Mouse (Mus musculus): ENCODE measurements around the gene Lmntd1.
A peak's percentile ranks its signal among the peaks of the same experiment; 100 is the strongest.

The Lmntd1 gene

DNA sequence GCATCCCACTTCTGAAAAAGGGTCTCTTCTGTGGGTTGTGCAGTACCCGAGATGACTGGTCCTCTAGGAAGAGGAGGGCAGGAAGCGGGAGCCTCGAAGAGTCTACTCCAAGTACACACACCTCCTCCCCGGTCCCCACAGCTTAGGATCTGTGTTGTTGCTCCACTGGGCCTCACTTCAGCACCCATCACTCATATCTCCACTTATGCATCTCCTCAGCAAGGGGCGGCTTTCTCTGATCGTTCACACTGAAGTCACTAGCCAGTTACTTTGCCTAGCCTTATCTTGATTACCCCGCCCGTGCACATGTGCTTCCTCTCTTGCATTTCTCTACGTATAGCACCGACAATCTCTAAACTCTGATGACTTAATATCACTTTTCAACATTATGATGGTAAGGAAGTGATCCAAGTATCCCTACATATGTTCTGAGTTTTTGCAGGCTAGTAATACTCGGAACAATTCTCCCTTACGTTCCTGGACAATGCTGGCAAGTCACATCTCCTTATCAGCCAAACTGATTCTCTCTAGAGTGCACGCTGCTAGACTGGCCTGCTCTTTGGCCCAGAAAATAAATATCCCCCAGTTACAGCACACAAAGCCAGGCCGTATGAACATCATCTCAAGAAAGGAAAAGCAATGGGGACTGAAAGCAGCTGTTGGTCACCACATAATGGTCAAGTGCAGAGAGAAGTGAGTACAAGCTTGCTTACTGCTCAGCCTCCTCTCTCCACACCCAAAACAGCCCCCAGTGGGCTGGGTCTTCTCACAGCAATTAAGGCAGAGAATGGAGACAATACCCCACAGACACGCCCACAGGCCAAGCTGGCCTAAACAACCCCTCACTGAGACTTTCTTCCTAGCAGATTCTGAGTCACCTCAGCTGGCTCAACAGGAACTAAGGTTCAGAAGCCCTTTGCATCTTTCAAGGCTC lies 56.8 kb downstream of the Lmntd1 start:
- no peak for DNase-seq (ENCODE audit: low read depth)

DNA sequence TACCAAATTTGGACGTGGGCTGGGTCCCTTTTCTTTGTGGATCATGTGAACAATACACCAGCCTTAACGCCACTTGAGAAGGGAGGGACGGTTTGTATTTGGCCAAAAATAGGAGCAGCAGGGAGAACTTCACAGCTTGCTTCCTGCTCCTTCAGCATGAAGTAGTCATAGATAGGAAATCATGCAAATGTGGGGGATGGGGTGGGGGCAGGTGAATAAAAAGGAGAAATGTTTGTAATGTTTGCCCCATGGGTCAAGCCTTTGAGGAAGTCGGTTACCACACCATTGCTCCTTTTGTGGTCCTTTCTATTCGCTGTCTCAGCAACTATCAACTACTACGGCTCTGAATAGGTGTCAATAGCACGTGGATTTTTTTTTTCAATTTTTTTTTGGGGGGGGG lies 60.9 kb downstream of the Lmntd1 start:
- DNase-seq (ENCODE audit: low read depth): no peak

DNA sequence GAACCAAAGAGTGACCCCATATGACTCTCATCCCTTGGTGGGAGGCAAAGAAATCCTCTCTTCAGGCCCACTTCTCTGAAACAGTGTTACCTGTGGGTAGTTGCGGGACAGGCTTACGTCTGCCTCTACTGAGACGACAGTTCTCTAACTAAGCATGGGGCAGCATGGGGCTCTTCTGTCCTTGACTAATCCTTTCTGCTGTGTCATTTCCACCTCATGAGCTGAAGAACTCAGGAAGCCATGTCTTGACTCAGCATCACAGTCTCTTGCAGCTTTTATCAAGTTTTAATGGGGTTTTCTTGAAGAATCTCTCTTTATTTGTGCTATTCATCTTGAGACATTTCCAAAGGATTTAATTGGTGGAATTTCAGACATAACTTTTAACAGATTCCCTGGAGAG lies 61.3 kb downstream of the Lmntd1 start:
- DNase-seq (ENCODE audit: low read depth): no peak

DNA sequence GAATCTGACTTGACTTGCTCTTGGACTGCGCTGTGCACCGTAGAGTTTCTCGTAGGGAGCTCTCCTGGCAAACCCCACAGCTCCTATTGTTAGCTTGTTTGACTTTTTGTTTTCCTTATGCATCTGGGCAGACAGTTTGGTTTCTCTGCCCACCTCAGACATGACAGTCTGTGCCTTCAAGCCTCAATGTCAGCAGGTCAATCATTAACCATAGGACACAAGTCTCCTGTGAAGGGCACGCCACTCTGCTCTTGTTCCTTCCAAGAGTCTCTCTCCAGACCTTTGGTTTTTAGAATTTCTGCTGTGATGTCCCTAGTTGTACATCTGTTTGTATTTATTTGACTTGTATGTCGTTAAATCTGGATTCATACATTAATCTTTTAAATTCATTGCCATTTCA lies 63.1 kb downstream of the Lmntd1 start:
- DNase-seq (ENCODE audit: low read depth): no peak

DNA sequence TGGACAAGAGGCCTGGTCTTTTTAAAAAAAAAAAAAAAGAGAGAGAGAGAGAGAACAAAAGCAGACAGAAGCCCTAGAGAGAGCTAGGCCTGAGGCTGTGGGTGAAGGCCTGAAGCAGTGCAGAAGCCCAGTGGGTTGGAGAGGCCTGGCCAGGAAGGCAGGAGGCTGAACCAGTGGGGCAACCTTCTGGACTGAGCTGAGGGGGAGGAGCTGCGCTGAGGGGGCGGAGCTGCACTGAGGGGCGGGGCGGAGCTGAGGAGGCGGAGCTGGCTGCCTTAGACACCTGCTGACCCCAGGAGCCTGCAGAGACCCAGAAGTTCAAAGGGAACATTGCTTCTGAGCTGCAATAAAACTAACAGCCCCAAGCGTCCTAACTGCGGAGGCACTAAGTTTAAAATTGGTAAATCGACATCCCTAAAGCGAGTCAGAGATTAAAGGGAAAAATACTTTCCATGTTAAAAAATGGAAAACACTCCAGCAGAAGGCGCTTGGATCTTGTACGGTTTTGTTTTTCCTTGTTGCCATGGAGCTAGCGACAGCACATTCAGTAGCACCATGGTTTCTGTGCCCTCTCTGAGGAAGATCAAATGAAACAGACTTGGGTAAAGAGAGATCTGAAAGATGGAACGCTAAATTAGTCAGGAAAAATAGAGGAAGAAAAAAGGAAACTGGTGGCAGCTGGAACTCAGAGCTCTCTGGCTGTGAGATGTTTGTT lies 68.0 kb downstream of the Lmntd1 start:
- no peak for DNase-seq (ENCODE audit: low read depth)

DNA sequence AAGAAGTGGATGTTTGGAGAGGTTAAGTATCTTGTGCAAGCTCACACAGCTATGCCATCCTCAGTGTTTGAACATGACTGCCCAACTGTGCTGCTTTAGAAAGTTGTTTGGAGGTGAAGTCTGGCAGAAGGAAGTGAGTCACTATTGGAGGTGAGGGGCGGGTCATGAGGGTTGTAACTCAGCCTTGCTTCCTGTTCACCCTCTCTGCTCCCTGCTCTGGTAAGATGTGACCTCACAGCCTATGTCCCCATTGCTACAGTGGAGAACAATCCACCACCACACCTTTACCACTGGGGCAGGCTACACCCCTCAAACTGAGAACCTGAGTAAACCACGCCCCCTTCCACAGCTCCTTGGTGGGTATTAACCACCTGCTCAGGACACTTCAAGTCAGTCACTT lies 69.3 kb downstream of the Lmntd1 start:
- no peak for DNase-seq (ENCODE audit: low read depth)

DNA sequence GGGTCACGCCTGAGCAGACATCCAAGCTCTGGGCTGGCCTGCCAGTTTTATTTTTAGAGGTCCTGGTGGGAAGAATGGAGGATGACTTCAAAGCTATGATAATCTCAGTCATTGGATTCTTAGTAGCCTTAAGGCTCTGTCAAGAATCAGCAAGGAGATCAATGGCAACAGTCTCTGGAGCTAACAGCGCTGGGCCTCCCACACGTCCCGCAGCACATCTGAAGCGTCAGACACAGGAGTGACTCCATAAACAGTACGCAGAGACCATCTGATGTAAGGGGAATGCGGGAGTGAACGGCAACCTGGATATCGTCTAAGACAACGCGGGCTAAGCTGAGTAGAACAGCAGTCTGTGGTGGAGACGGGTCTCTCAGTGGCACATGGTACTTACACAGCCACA lies 69.8 kb downstream of the Lmntd1 start:
- DNase-seq (ENCODE audit: low read depth): no peak

DNA sequence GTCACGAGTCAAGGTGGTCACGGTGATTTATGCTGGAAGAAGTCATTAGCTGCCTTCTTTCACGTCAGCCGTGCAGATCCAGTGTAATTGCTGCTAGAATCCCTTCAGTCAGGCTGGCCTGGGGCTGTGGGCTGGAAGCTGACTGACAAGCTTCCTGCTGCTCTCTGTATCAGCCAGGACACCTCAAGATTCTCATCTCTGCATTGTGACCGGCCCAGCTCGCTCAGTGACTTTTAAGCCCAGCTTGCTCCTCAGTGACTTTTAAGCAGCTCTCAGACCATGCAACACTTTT lies 74.6 kb downstream of the Lmntd1 start:
- DNase-seq (ENCODE audit: low read depth): no peak

DNA sequence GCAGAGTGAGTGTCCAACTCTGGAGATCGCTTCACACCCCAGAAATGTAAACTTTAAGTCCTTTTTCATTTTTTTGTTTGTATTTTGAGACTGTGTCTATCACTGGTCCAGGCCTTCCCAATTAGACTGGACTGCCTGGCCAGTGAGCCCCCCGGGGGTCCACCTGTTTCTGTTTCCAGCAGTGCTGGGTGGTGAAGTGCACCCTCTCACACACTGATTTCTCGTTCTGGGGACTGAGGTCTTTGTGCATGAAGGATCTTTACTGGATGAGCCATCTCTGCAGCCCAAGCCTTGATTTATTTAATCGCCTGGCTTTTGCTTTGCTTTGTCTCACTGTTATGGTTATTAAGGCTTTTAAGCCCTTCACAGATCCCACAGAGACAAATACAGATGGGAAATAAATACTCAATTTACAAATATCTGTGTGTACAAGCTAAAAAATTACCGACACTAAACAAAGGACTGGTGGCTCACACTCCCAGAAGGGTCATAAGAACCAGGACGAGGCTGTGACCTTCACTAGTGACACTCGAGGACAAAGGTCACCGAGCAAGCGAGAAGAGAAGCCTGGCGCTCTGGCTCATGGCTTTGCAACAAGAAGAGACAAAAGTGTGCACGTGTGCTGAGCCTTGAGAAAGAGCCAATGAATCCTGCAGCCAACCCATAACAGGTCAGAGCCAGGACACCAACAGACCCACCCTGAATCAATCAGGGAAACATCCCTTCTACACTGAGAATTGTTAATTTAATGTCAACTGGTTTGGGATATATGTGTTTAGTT lies 75.1 kb downstream of the Lmntd1 start:
- no peak for DNase-seq (ENCODE audit: low read depth)

DNA sequence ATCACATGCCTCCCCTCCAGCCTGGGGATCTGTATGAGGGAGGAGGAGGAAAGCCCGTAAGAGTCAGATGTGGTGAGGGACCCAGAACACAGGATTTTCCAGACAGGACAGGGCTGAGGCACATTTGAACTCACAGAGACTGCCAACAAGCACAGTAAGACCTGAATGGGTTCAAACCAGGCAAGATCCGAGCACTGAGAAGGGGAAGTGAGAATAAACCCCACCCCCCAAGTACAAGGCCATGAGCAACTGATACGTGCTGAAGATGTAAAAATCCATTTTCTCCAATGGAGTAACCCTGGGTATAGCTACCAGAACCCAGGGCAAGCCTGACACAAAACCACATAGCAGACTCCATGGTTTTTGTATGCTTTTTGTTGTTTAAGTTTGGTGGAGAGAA lies 83.7 kb downstream of the Lmntd1 start:
- DNase-seq (ENCODE audit: low read depth): no peak

DNA sequence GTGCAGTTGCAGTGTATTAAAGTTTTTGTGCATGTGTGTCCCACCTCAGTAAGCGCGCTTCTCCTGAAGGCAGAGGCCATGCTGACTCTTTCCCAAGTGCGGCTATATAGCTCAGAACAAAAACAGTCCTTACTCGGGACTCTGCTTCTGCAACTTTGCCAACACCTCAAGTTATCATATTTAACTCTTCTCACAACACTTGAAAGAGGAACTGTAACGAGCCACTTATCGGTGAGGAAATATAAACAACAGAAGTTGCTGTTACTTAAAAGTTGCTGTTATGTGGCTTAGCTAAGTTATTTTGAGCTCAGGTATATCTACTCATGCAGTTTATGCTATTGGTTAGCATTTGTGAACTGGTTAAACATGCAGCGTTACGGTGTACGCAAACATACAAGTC lies 90.8 kb downstream of the Lmntd1 start:
- no peak for DNase-seq (ENCODE audit: low read depth)

DNA sequence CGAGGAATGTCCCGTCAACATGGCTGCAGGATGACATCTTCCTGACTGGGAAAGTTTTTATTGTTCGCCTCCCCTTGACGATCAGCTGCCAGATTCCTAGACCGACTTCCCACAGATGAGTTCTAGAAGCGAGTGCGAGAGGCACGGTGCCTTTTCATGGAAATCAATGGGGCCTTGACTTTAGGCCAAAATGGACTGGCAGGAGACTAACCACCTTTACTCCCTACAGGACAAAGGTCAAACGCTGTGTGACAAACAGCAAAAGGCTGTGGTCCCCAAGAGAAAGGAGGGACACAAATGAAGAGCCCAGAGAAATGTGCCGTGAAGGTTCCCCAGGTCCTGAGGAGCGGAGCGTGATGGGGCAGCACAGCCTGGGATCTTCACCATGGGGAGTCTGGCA lies 91.5 kb downstream of the Lmntd1 start:
- DNase-seq (ENCODE audit: low read depth): peak; percentile 20

DNA sequence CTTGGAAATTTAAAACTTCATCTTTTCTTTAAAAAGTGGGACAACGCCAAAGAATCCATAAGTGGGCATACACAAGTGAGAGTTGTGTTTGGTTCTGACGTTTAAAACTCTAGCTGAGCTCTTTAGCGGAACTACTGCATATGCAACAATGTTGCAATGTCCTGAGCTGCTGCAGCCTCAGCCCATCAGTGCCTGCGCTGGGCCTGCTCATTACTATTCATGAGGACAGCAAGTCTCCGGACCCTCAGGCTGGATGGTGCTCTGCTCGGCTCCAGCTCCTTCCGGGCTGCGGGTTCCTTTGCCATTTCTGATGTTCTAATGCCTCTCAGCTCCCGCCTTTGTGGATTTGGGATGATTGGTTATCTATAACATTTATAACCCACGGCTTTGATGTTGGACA lies 97.1 kb downstream of the Lmntd1 start:
- no peak for DNase-seq (ENCODE audit: low read depth)

DNA sequence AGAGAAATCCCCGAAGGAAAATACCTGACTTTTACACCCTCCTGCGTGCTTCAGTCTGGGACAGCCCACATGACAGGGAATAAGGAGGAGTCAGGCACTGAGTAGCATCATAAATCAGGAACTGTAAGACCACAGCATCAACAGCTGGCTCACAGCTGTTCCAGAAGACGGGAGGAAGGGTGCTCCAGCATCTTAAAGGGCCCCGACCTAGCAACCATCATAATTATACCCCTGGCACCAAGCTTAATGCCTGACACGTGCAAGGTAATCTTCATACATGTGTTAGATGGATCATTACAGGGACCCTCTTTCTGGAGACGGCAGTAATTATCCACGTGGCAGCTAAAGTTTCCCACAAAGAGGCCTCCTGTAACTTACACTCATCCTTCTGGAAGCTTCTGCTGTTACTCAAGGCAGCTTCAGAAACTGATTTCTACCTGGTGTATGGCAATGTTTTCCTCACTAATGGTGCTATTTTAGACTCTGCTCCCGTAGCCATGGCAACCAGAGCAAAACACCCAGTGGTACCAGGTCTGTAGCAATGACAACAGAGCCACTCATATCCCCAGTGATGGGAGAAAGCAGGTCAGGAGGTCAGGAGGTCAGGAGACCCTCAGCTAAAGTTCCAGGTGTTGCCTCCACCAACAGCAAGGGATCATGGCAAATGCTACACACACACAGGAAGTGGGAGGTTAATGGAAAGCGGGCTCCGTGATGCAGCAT lies 98.1 kb downstream of the Lmntd1 start:
- no peak for DNase-seq (ENCODE audit: low read depth)

DNA sequence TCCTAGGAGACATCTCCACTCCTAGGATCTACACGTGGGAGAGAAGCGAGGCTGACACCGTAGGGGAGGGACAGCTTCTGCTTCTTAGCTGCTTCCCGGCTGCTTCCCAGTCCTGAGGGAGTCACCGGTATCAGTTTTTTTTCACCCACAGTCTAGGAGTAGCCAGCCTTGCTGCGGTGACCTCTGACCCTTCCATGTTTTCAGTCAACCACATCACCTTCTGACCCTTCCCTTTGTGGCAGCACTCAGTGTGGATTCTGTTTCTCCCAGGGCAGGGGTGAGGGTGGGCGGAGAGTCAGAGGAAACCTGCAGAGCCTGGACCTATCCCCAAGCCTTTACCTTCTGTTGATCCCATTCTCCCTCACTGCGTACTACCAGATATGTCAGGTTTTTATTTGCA lies 102.9 kb downstream of the Lmntd1 start:
- no peak for DNase-seq (ENCODE audit: low read depth)

DNA sequence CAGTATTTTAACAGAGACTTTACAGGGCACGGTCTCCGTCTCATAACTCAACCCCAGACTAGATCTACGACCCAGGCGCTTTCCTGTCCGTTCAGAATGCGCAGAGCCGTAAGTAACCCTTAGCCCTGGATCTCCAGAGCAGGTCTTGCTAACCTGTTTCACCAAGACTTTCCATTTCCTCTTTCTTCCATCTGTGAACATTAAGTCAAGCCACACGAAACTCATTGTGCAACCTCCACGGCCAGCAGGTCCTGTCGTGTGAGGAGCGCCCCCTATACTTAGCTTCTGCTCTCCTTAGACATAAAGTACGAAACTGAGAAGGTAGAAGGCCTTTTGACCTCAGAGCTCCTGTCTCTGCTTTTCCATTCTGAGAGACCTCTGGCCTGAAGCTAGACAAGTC lies 105.3 kb downstream of the Lmntd1 start:
- no peak for DNase-seq (ENCODE audit: low read depth)

DNA sequence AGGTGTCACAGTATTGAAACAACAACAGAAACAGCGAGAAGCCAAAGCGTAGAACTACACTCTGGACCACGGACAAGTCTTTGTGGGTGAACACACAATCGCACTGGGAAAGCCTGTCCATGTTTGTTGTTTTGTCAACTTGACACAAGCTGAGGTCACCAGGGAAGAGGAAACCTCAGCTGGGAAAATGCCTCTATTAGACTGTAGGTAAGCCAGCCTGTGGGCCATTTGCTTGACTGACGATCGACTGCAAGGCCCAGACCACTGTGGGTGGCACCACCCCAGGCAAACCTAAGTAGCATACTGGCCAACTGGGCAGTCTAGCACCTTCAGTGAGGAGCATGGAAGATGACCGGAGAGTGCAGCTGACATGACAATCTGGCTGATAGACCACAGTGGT lies 112.4 kb downstream of the Lmntd1 start:
- DNase-seq (ENCODE audit: low read depth): no peak

DNA sequence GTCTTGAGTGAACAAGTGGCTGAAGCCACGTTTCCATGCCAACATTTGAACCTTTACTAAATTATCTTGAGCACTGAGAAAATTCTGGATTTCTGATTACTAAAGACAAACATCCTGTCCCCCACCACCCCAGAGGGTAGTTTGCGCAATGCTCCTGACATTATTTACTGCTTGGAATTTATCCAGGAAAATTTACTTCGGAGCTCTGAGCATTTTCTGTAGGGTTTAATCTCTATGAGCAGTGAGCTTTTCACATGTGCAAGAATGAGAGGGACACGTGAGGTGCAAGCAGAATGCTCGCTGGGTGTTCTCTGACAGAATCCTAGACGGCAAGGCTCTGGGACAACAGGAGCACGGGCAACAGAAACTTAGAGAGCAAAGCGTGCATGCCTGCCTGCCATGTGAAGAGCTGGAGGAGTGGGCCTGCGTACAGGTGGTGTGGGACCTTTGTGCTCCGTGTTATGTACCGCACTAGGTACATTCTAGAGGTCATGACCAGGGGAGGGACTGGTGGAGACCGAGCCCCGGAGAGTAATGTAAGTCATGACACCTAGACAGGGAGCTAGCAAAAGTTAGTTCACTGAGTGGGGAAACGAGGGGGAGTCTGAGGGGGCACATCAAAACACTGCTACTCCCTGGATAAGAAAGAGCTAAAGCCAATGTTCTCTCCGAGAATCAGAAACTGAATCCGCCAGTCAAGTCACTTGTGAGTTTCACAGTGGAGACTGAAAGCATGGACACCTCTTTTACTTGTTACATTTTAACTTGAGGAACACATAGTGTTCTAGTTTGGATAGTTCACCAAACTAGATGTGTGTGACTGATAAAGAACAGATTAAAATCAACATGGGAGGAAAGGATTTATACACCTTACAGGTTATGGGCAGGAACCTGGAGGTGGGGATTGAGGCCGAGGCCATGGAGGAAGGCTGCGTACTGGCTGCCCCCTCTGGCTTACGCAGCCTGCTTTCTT lies 114.3 kb downstream of the Lmntd1 start:
- no peak for DNase-seq (ENCODE audit: low read depth)

DNA sequence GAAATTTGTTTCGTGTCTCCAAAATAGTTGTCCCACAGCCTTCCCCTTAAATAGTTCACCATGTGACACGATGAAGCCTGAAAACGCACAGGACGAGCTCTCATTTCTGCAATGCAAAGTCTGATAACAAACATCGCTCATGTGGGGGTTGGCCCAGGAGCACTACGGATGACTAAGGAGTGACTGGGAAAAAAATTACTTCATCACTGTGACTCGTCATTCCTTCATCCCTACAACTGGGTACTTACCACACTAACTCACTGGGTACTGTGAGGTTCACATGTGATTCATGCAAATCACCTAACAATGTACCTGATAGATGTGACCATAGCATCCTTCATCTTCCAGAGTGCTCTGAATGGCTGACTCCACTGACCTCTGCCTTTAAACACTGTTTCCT lies 118.4 kb downstream of the Lmntd1 start:
- DNase-seq (ENCODE audit: low read depth): no peak

DNA sequence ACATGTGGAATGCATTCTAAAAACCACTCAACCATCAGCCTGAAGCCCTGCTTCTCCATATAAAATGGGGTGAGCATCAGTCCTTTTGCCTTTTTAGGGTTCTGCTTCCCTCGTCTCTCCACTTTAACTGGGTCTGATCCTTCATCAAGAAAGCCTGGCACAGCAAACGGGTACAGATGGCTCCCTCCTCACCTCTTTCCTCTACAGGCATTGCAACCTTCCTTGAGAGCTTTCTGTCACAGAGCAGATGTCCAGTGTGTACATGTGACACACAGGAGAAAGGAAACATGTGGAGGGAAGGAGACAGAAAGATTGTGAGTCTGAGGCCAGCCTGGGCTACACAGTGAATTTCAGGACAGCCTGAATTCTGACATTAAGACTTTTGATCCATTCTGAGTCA lies 125.9 kb downstream of the Lmntd1 start:
- DNase-seq (ENCODE audit: low read depth): no peak

DNA sequence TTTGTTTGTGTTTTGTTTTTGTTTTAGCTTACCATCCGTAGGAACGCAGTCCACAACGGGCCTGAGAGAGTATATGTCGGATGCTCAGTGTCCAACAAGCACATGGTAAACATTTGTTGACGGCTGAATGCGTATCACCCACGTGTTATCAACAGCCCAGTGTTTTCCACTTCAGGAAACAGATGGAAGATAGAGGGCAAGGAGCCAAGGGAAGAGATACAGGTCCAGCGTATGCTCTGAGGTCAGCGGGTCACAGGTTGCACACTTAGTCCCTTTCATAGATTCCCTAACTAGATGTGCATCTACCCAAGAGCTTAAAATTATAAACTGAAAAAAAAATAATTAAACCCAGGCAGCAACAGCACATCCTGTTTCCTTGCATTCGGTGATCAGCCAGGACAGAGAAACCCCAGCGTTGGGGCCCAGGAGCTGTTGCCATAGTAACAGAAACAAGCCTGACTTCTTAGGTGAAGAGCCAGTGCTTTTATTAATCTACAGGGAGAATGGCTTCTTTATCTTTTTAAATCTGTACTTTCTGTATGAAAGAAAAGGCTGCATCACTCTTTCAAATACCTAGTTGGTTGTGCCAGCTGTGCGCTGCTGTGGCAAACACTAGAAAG lies 128.0 kb downstream of the Lmntd1 start:
- no peak for DNase-seq (ENCODE audit: low read depth)
